Mouse (Mus musculus) C2C12 (cell line): ENCODE measurements at regions not wholly inside any gene's neighbourhood (a gene's known extent, or its start where the extent isn't known, plus 50 kb on each side); places are given as distances from the start of the nearest gene placed in this dataset.

Experiments
- CTCF ChIP-seq: IDR thresholded peaks from one replicate; pipeline ENCODE4 v1.5.1; 2011; ENCODE audit not compliant: control insufficient read depth, insufficient read depth, insufficient read length
- FOSL1 ChIP-seq: IDR thresholded peaks from one replicate; pipeline ENCODE4 v1.8.0; 2011; ENCODE audit warnings: mild to moderate bottlenecking, low read length; ENCODE audit not compliant: poor library complexity, insufficient read depth, severe bottlenecking
- MAX ChIP-seq: IDR thresholded peaks from one replicate; pipeline ENCODE4 v1.6.1; 2011; ENCODE audit warnings: mild to moderate bottlenecking, control low read depth
- MYOD1 ChIP-seq: IDR thresholded peaks from one replicate; pipeline ENCODE4 v1.6.1; 2011; ENCODE audit warnings: low read depth; ENCODE audit not compliant: control insufficient read depth, insufficient read length
- USF1 ChIP-seq: IDR thresholded peaks from one replicate; pipeline ENCODE4 v1.6.1; 2011; ENCODE audit warnings: low read depth, mild to moderate bottlenecking, control low read depth, moderate library complexity

- TF ChIP-seq CTCF (no peak), MYOD1 (no peak), USF1 (no peak), FOSL1 (no peak), MAX (no peak)
Measured at GRCm38 (mm10) chr3:81835380-81836157, 96.8 kb upstream of the Ctso start.
